Mouse (Mus musculus): ENCODE measurements around the gene Usp46.

Gene Usp46

GRCm38 (mm10) chr5:74068714-74069321 lies 587 bp upstream of the Usp46 start:
- DNase-seq (ENCODE audit: low read depth, low spot score) = peak; percentile 86

DNA sequence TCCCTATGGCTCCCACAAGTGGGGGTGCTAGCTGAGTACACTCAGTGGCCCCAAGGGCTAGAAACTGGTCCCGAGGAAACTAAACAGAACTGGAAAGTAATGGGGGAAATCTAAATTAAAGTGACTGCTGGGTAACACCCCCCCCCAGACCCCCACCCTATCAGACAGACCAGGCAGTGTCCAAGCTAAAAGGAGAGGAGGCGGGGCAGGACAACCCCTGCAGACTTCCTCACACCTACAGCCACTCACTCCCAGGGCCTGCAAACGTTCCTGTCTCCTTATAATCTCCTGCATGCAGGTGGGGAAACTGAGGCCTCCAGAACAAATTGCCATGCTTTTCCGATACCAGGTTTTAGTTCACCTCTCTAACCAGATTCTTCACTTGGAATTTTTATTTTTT lies 885 bp downstream of the Usp46 start:
- no peak for DNase-seq (ENCODE audit: low read depth, low spot score)

DNA sequence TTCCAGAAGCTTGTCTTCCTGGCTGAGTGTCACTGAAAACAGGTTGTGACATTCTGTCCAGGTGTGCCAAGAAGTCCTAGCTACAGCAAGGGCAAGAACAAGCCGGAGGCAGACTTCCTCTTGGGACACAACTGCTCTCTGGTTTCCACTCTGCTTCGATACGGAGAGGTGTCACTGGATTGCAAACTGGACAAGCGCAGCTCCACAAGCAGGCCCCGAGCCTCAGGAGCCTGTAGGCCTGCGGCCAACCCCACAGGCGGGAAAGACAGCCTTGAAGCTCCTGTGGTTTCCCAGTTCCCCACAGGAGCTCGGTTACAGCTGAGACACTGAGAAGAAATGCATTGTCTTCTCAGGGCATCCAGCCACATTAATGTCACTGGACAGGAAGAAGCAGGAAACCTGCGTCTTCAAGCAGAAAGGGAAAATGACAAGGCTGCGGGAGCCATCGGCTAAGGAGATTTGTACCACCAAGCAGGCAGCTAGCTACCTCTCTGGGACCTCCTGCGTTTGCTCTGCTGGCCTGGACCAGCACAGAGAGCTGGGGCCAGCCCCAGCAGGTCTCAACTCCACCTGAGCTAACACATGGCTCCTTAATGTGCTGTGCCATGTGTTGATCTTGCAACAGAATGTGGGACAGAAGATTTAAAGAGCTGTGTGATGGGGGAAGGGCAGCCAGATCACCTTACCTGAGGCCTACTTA lies 1.7 kb downstream of the Usp46 start:
- DNase-seq (ENCODE audit: low read depth, low spot score) = peak; percentile 32

GRCm38 (mm10) chr5:74065565-74066275 lies 2.5 kb downstream of the Usp46 start:
- DNase-seq (ENCODE audit: low read depth, low spot score) = peak; percentile 95

GRCm38 (mm10) chr5:74064844-74065243 lies 3.4 kb downstream of the Usp46 start:
- no peak for DNase-seq (ENCODE audit: low read depth, low spot score)

DNA sequence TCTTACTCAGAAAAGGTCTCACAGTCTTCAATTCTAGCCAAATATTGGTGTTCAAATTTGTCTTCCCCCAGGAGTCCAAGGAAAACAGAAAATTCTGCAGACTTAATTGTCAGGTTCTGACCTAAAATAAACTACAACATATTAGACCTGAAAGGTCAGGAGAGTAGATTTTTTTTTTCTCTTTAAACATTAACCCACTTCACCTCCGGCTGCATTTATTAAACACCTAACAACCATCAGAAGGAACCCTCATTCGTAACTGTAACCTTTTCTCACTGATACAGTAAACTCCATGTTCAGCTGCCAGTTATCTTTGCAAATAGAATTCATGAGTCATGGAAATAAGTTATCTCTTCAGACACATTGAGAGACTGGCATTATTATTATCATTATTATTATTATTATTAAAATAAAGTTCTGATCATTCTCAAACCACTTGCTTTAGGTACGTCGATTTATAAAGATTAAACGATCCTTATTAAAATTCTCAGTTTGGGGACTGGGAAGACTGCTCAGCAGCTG lies 4.9 kb downstream of the Usp46 start:
- DNase-seq (ENCODE audit: low read depth, low spot score) = no peak

DNA sequence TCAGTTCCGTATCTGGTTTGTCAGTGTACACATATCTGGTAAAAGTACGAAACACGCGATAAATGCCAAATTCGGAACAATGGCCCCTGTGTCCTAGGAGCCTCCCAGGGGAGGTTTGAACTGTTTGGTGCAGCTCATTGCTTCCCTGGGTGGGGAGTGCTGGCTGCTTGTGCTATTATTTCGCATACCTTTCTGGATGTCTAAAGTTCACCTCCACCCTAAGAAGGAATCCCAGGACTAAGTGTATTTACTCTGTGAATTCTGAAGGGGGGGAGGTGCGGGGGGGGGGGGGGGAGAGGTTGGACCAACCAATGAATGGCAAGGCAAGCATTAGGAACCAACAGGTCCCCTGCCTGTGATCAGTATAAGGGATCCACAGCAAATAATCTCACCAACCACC lies 6.0 kb downstream of the Usp46 start:
- DNase-seq (ENCODE audit: low read depth, low spot score) = peak; percentile 80

DNA sequence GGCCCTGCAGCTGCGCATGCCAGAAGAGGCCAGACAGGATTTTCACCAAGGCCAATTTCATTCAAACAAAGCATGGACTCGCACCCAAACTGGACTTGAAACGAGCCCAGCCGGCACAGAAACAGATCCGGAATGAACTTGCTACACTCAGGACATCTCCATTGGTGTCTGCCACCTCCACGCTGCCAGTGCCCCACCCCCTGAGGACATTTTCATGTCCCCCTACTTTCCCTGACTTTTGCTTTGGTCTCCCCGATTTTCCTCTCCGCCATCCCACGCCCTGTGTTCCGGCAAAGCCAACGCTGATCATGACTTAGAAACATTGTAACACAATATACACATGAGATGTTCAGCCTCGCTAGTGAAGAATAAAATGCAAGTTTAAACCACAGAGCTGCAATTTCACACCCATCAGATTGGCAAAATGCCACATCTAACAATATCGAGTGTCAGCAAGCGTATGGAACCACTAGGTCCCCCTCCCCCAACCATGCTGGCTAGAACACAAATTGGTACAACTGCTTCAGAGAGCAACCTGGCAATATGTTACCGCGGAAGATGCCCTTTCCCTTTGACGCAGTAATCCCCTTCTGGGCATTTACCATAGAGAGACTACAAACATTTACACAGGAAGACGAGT lies 6.7 kb downstream of the Usp46 start:
- DNase-seq (ENCODE audit: low read depth, low spot score) = peak; percentile 41

- no peak for DNase-seq (ENCODE audit: low read depth, low spot score)
Measured at GRCm38 (mm10) chr5:74052171-74052909, 15.9 kb downstream of the Usp46 start.

- DNase-seq (ENCODE audit: low read depth, low spot score) = no peak
Measured at GRCm38 (mm10) chr5:74051394-74052170, 16.6 kb downstream of the Usp46 start.

- peak; percentile 94 for DNase-seq (ENCODE audit: low read depth, low spot score)
Measured at GRCm38 (mm10) chr5:74050903-74051302, 17.3 kb downstream of the Usp46 start.

DNA sequence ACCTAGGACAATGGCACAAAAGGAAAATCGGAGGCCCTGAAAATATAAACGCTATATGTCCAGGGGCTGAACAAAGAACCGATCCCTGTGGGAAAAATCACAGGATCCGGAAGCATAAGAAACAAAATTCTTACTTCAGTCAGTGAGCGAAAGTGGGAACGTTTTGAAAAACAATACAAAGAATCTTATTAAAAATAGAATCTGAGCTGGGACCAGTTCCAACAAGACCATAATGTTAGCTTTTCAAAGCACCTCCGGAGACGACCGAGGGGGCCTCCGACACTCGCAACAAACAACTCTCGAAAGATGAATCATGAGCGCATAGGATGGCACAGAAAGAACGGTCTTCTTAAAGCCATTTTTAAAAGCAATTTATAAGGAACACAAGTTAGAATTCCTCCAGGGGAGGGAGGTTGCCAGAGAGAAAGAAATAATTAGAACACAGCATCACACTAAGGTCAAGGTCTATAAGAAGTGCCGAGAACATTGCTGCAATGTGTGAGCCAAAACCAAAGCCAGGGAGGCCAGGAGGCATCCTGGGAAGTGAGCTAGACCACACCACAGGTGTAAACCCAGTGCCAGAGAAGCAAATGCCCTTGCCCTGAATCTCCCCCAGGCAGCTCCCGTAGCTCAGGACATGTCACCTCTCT lies 19.3 kb downstream of the Usp46 start:
- no peak for DNase-seq (ENCODE audit: low read depth, low spot score)

GRCm38 (mm10) chr5:74044591-74044990 lies 23.6 kb downstream of the Usp46 start:
- no peak for DNase-seq (ENCODE audit: low read depth, low spot score)

GRCm38 (mm10) chr5:74042796-74043340 lies 25.4 kb downstream of the Usp46 start:
- no peak for DNase-seq (ENCODE audit: low read depth, low spot score)

DNA sequence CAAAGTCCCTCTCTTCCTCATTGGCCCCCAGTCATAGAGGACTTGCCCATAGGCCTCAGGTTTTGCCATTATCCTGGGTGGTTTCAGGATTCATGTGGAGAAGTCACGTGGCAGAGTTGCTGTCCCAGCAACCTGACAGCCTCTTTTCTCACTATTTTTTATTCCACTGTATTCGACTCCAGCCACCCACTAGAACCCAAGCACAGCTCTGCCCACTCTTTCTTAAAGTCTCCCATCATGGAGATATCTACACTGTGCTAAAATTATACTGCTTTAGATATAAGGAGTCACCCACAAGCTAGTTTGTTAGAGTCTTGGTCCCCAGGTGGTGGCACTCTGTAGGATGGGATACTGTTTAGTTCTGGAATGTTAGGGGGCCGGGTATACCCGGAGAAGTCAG lies 27.7 kb downstream of the Usp46 start:
- DNase-seq (ENCODE audit: low read depth, low spot score) = no peak

DNA sequence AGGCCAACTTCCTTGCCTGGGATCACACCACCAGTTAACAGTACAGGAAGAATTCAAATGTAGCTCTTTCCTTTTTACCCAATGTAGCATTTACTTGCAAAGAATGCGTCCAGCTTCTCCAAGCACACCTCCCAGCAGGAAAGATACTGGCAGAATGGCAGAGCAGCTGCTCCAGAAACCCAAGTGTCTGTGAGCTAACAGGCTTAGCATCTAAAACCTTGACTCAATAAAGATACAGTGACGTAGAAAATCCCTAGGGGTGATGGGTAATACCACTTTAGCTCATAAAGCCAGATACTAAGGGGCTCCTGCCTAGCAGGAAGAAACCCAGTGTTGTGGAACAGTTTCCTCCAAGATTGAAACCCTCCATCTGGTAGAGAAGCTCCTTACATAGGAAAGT lies 32.8 kb downstream of the Usp46 start:
- no peak for DNase-seq (ENCODE audit: low read depth, low spot score)

GRCm38 (mm10) chr5:74034177-74034576 lies 34.1 kb downstream of the Usp46 start:
- DNase-seq (ENCODE audit: low read depth, low spot score) = no peak

DNA sequence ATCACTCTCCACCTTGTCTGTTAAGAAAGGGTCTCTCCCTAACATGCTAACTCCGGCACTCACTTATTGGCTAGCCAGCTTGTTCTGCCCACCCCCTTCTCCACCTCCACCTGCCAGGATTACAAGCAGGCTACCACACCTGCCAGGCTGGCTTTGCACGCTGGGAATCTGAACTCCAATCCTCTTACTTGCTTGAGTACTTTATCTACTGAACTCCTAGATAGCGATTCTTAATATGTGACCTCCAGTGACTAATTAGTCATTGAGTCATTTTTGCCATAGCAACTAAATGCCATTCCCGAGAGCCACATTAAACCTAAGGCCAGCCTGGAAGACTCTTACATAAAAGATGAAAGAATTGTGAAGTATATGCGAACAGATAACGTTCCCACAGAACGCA lies 38.4 kb downstream of the Usp46 start:
- no peak for DNase-seq (ENCODE audit: low read depth, low spot score)

DNA sequence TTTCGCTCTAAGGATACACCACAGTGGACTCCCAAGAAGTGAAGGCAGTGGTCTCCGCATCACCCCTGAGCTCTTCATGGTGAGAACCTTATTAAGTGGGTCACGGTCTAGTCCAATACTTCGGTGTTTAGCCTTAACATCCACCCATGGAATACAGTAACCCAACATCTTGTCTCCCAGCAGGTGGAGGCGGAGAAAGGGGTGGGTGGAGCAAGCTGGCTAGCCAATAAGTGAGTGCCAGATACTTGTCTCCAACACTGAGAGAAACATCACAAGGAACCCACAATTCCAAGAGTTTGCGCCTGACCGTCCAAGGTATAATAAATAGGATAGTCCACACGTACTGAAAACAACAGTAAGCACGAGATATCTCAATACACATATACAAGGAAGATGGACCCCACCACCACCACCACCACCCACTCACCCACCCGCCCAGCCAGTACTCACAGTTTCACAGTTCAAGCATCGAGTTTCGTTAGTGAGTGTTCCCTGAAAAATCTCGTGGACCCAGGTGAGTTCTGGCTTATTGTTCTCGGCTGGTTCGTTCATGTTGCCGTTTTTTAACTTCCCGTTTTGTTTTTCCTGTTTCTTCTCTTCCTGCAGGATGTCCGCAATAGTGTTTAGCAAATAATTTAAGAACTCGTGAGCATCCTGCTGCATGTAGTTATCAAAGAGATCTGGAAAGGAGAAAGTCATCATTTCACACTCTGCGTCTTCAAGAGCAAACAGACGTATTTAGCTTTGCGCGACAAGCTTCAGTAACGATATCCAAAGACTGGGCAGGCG lies 39.3 kb downstream of the Usp46 start:
- no peak for DNase-seq (ENCODE audit: low read depth, low spot score)
